Mouse (Mus musculus) spleen, adult 2 months (tissue): ENCODE measurements at regions not wholly inside any gene's neighbourhood (a gene's known extent, or its start where the extent isn't known, plus 50 kb on each side); places are given as distances from the start of the nearest gene placed in this dataset.

Source experiments
- DNase-seq, 2 experiments: peaks; one replicate each; pipeline versions ENCODE4 v3.0.0 to v3.0.0-alpha.2; 2012 to 2021; ENCODE audit warnings: low spot score in 2 of 2, low read depth in 1 of 2
- H3K27ac ChIP-seq: fragments of 200-500 bp; 2 replicates; pipeline ENCODE4 v1.5.1; 2012; ENCODE audit warnings: low read length, inconsistent platforms; ENCODE audit not compliant: insufficient read depth
- H3K27me3 ChIP-seq: fragments of 200-500 bp; 2 replicates; pipeline ENCODE4 v1.6.1; 2012; ENCODE audit warnings: mild to moderate bottlenecking, moderate library complexity, low read length, inconsistent platforms; ENCODE audit not compliant: control insufficient read depth, insufficient read depth
- H3K36me3 ChIP-seq: fragments of 200-500 bp; 2 replicates; pipeline ENCODE4 v1.6.1; 2012; ENCODE audit warnings: mild to moderate bottlenecking, low read length, inconsistent platforms; ENCODE audit not compliant: control insufficient read depth, insufficient read depth
- H3K4me1 ChIP-seq: fragments of 200-500 bp; 2 replicates; pipeline ENCODE4 v1.6.1; 2011; ENCODE audit warnings: inconsistent platforms; ENCODE audit not compliant: control insufficient read depth, insufficient read depth, insufficient read length
- H3K4me3 ChIP-seq: fragments of 200-500 bp; 2 replicates; pipeline ENCODE4 v1.5.1; 2011; ENCODE audit warnings: mild to moderate bottlenecking, inconsistent platforms; ENCODE audit not compliant: insufficient read depth, insufficient read length; ENCODE audit errors: extremely low read depth
- CTCF ChIP-seq: fragments of 200-500 bp; IDR thresholded peaks from 2 replicates; pipeline ENCODE4 v1.5.1; 2011; ENCODE audit warnings: mild to moderate bottlenecking, inconsistent platforms; ENCODE audit not compliant: insufficient read depth, insufficient read length, insufficient replicate concordance; ENCODE audit errors: extremely low read depth
- POLR2A ChIP-seq: fragments of 200-500 bp; IDR thresholded peaks from 2 replicates; pipeline ENCODE4 v1.6.1; 2011; ENCODE audit warnings: low read depth, low read length, inconsistent platforms
- WGBS: fragments of 180-500 bp; shearing (Covaris S2); methylation state at CpG from one replicate; pipeline ENCODE4 v1.1.7; 2018; 5-methylcytosine and 5-hydroxymethylcytosine counted together

- no peak for DNase-seq
- 76% methylated on average over 3 of the region's 3 CpGs for WGBS
- H3K4me1 ChIP-seq = no peaks in the 10 kb centered on the region
Observed at GRCm38 (mm10) chr12:25650237-25650636, 553.3 kb upstream of the Id2 start.

GRCm38 (mm10) chr12:25628081-25628480 is 531.1 kb upstream of the Id2 start:
- Histone ChIP-seq H3K36me3 (no peaks in the 10 kb centered on the region), H3K4me1 (no peaks in the 10 kb centered on the region), H3K27ac (no peak overlapping the region), H3K27me3 (no peaks in the 10 kb centered on the region), H3K4me3 (no peak overlapping the region)
- no peak for DNase-seq
- TF ChIP-seq CTCF (no peak), POLR2A (no peak)

More at GRCm38 (mm10) chr12:25650237-25650636, 553.3 kb upstream of the Id2 start:
- TF ChIP-seq POLR2A = no peak
- no peak for TF ChIP-seq CTCF
- Histone ChIP-seq H3K27me3 (no peaks in the 10 kb centered on the region), H3K4me3 (no peak overlapping the region), H3K27ac (no peak overlapping the region), H3K36me3 (no peaks in the 10 kb centered on the region)

DNA sequence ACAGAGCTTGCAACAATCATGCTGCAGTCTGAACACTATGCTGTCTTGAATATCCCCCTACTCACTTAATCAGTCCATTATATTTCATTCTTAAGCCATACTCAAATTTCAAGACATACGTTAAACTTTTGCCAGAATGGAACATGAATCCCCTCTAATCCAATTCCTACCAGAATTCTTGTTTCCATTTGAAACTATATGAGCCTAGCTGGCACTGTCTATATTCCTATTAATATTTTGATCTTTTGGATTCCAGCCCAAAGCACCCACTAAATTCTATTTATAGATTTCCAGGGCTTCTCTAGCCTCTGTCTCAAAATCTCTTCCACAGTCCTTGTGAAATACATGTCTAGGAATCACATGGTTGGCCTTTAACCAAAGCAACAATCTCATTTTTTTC is 528.9 kb upstream of the Id2 start:
- DNase-seq = no peak
- no peaks in the 10 kb centered on the region for H3K27me3 ChIP-seq
- WGBS = 83% methylated on average over 1 of the region's 1 CpGs
- H3K36me3 ChIP-seq = no peaks in the 10 kb centered on the region
- no peak overlapping the region for H3K27ac ChIP-seq
- TF ChIP-seq CTCF = no peak
- TF ChIP-seq POLR2A = no peak
- H3K4me3 ChIP-seq = no peak overlapping the region
- H3K4me1 ChIP-seq = no peaks in the 10 kb centered on the region

DNA sequence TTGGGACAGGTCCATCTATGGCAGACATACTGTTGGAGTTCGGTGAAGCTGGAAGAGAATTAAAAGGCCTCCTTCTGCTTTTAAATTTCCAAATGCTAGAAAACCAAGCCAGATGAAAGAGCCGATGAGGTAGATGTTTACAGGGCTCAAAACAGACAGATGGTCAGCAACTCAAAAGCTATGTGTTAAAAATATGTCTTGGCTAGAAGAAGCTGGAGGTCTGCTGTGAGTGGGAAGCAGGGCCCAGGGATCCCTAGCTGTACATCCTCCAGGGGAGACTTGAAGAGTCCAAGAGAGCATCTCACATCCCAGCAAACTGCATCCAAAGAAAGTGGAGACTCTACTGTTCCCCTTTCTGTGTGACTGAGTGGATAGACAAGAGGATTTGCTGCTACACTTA is 526.5 kb upstream of the Id2 start:
- 92% methylated on average over 2 of the region's 2 CpGs for WGBS
- Histone ChIP-seq H3K27ac (no peak overlapping the region), H3K27me3 (no peaks in the 10 kb centered on the region), H3K4me1 (no peaks in the 10 kb centered on the region), H3K4me3 (no peak overlapping the region), H3K36me3 (no peaks in the 10 kb centered on the region)
- DNase-seq = no peak
- no peak for TF ChIP-seq POLR2A
- TF ChIP-seq CTCF = no peak

- no peaks in the 10 kb centered on the region for H3K36me3 ChIP-seq
- TF ChIP-seq POLR2A (no peak), CTCF (no peak)
- H3K27me3 ChIP-seq = no peaks in the 10 kb centered on the region
- H3K4me1 ChIP-seq = no peaks in the 10 kb centered on the region
- no peak overlapping the region for H3K27ac ChIP-seq
- H3K4me3 ChIP-seq = no peak overlapping the region
- DNase-seq = no peak
- 98% methylated on average over 2 of the region's 2 CpGs for WGBS
Observed at GRCm38 (mm10) chr12:25621142-25621541, 524.2 kb upstream of the Id2 start.

- no peaks in the 10 kb centered on the region for H3K4me1 ChIP-seq
- WGBS = 78% methylated on average over 5 of the region's 5 CpGs
- no peak for DNase-seq
- no peak overlapping the region for H3K4me3 ChIP-seq
- H3K36me3 ChIP-seq = no peaks in the 10 kb centered on the region
- no peaks in the 10 kb centered on the region for H3K27me3 ChIP-seq
- no peak for TF ChIP-seq POLR2A
- no peak for TF ChIP-seq CTCF
- H3K27ac ChIP-seq = no peak overlapping the region
Observed at GRCm38 (mm10) chr12:25617521-25617920, 520.6 kb upstream of the Id2 start.

DNA sequence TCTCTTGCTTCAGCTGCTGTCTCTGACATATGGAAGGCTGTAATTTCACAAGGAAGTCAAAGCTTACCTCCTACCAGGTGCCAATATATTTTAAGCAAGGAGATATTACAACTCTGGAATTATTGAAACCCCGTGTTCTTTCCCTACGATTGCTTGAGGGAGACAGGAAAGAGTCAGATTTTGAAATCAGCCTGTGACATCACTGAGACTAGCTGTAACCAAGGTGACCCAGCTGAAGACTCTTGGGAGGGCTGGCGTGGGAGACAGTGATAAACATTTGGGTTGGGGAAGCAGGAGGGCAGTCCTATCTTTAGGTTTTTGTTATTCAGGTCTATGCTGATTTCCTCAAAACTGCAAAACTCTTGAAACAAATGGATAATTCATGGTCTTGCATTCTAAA is 518.4 kb upstream of the Id2 start:
- no peaks in the 10 kb centered on the region for H3K4me1 ChIP-seq
- WGBS = 64% methylated on average over 3 of the region's 3 CpGs
- H3K4me3 ChIP-seq = no peak overlapping the region
- H3K27ac ChIP-seq = no peak overlapping the region
- TF ChIP-seq POLR2A (no peak), CTCF (no peak)
- H3K27me3 ChIP-seq = no peaks in the 10 kb centered on the region
- H3K36me3 ChIP-seq = no peaks in the 10 kb centered on the region
- DNase-seq = no peak

GRCm38 (mm10) chr12:25613473-25613872 is 516.5 kb upstream of the Id2 start:
- no peaks in the 10 kb centered on the region for H3K4me1 ChIP-seq
- H3K27me3 ChIP-seq = no peaks in the 10 kb centered on the region
- no peak overlapping the region for H3K27ac ChIP-seq
- no peak for DNase-seq
- no peaks in the 10 kb centered on the region for H3K36me3 ChIP-seq
- TF ChIP-seq CTCF = no peak
- TF ChIP-seq POLR2A = no peak
- H3K4me3 ChIP-seq = no peak overlapping the region
